Mouse (Mus musculus) spleen, postnatal 14 days (tissue): ENCODE data around the gene Sgpp2.

Experiments
- DNase-seq, 2 experiments: peaks; one replicate each; pipeline ENCODE4 v3.0.0; 2021 to 2022; ENCODE audit warnings: low spot score in 2 of 2

Gene Sgpp2

GRCm38 (mm10) chr1:78338212-78338611 lies 28.1 kb downstream of the Sgpp2 start:
- DNase-seq: no peak

- DNase-seq: no peak
Observed at GRCm38 (mm10) chr1:78339941-78340340, 29.8 kb downstream of the Sgpp2 start.

- DNase-seq: no peak
Observed at GRCm38 (mm10) chr1:78340584-78340983, 30.4 kb downstream of the Sgpp2 start.

- DNase-seq: no peak
Observed at GRCm38 (mm10) chr1:78347317-78347806, 37.2 kb downstream of the Sgpp2 start.

- DNase-seq: no peak
Observed at GRCm38 (mm10) chr1:78349219-78349618, 39.1 kb downstream of the Sgpp2 start.

GRCm38 (mm10) chr1:78353254-78353653 lies 43.1 kb downstream of the Sgpp2 start:
- no peak for DNase-seq

- DNase-seq: no peak
Observed at GRCm38 (mm10) chr1:78355123-78355522, 45.0 kb downstream of the Sgpp2 start.

GRCm38 (mm10) chr1:78357415-78357814 lies 47.3 kb downstream of the Sgpp2 start:
- DNase-seq: no peak

- DNase-seq: no peak
Observed at GRCm38 (mm10) chr1:78357868-78358267, 47.7 kb downstream of the Sgpp2 start.

- DNase-seq: no peak
Observed at GRCm38 (mm10) chr1:78363965-78364889, 54.1 kb downstream of the Sgpp2 start.

GRCm38 (mm10) chr1:78367806-78368205 lies 57.7 kb downstream of the Sgpp2 start:
- DNase-seq: no peak

GRCm38 (mm10) chr1:78370121-78370520 lies 60.0 kb downstream of the Sgpp2 start:
- no peak for DNase-seq

GRCm38 (mm10) chr1:78371569-78372236 lies 61.6 kb downstream of the Sgpp2 start:
- no peak for DNase-seq

- no peak for DNase-seq
Observed at GRCm38 (mm10) chr1:78372316-78372715, 62.2 kb downstream of the Sgpp2 start.

- DNase-seq: no peak
Observed at GRCm38 (mm10) chr1:78373836-78374235, 63.7 kb downstream of the Sgpp2 start.

- DNase-seq: no peak
Observed at GRCm38 (mm10) chr1:78375058-78375457, 64.9 kb downstream of the Sgpp2 start.

GRCm38 (mm10) chr1:78380950-78381349 lies 70.8 kb downstream of the Sgpp2 start:
- DNase-seq: no peak

- no peak for DNase-seq
Observed at GRCm38 (mm10) chr1:78387854-78388253, 77.7 kb downstream of the Sgpp2 start.

GRCm38 (mm10) chr1:78388848-78389247 lies 78.7 kb downstream of the Sgpp2 start:
- no peak for DNase-seq

- DNase-seq: no peak
Observed at GRCm38 (mm10) chr1:78395191-78395735, 85.1 kb downstream of the Sgpp2 start.

- no peak for DNase-seq
Observed at GRCm38 (mm10) chr1:78395737-78396136, 85.6 kb downstream of the Sgpp2 start.

- no peak for DNase-seq
Observed at GRCm38 (mm10) chr1:78396320-78396913, 86.3 kb downstream of the Sgpp2 start.
